Mouse (Mus musculus) left cerebral cortex, adult 8-10 months (tissue): ENCODE results near the gene Cdh12. TPM values are rescaled to one million over a fixed set of nuclear protein-coding genes. Genes with fewer than 3 reads are reported as not detected.
"Not testable (repeated sequence)": the region's sequence is repeated elsewhere in the genome, so short reads cannot be mapped to it uniquely, and the experiment has no call there.

Experiments used
- DNase-seq, 2 experiments: peaks; one replicate each; pipeline ENCODE4 v3.0.0; 2022; ENCODE audit warnings: low spot score in 2 of 2
- total RNA-seq, 4 experiments: library from RNA; stranded (reverse); gene quantifications; 2 replicates each; pipeline ENCODE4 v1.2.4; 2022

The Cdh12 gene
- total RNA-seq, 4 experiments from 2014 or later = 32.9 to 44.3 (median 35.8) TPM

DNA sequence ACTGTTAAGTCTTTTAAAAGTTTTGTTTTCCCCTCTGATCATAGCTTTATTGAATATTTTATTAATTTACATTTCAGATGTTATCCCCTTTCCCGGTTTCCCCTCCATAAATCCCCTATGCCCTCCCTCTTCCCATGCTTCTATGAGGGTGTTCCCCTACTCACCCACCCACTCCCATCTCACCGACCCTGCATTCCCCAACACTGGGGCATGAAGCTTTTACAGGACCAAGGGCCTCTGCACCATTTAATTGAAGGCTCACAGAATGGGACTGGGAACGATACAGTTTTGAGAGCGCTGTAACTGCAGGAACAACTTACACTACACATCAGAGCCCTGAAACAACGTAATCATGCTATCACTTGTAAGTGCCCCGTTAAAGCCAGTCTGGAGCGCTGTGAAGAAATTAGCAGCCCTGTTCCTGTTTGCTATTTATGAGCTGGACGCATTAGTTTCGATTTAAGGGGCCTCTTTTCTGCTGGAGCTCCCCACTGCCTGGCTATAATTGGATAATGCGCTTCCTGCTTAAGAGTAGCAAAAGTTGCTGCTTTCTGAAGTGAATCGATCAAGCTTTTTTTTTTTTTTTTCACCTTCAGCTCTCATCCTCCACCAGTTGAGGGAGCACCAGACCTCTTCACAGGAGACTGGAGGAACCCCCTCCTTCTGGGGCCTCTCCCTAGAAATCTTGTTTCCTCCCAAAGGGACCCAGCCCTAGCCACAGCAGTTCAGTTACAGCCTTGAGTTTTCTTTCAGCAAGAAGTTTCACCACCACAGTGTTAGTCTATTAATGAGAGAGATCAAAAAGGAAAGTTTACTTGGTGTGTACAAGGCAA, 660.2 kb downstream of the Cdh12 start:
- DNase-seq = no peak

DNA sequence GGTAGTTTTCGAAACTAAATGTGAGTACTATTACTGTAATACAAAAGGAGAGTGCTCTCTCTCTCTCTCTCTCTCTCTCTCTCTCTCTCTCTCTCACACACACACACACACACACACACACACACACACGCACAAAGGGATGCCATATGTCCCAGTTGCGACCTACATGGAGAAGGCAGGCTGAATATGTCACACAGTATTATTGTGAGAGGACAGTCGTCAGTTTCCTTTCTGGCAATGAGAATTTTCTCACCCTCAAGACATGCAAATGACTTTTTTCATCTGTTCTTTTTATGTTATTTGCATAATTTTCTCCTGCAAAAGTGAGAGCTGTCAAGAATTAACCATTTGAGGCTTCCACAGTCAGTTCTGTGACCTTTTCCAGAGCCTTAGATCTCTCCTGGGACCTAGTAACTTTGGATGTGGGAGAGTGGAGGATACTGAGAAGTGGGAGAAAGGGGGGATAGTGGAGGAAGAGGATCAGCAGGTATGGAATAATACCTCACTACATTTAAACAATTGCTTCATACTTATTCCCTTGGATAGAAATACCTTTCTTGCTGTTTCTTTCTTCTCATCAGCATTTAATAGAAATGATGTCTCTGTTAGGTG, 660.9 kb downstream of the Cdh12 start:
- DNase-seq = no peak

GRCm38 (mm10) chr15:21110874-21111603, 662.0 kb downstream of the Cdh12 start:
- DNase-seq = peak in 1 of 2 experiments; percentile 40

DNA sequence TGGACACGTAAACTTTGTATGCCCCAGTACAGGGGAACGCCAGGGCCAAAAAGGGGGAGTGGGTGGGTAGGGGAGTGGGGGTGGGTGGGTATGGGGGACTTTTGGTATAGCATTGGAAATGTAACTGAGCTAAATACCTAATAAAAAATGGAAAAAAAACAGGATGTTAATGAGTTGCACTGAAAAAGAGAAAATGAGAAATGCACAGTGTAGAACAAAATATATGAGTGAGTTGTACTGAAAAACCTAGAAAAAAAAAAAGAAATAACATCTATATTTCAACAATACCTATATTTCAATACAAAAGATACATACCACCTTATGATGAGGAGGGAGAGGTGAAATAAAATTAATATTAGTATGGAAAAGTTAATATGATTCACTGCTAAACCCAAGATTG, 665.7 kb downstream of the Cdh12 start:
- not testable (repeated sequence) for DNase-seq

- no peak for DNase-seq
Observed at GRCm38 (mm10) chr15:21130660-21131059, 681.6 kb downstream of the Cdh12 start.

GRCm38 (mm10) chr15:21132999-21133398, 683.9 kb downstream of the Cdh12 start:
- DNase-seq = no peak

GRCm38 (mm10) chr15:21146896-21147295, 697.8 kb downstream of the Cdh12 start:
- DNase-seq = no peak

GRCm38 (mm10) chr15:21153602-21154001, 704.5 kb downstream of the Cdh12 start:
- DNase-seq = no peak

- DNase-seq = no peak
Observed at GRCm38 (mm10) chr15:21179727-21180126, 730.7 kb downstream of the Cdh12 start.

GRCm38 (mm10) chr15:21180191-21180590, 731.1 kb downstream of the Cdh12 start:
- no peak for DNase-seq

DNA sequence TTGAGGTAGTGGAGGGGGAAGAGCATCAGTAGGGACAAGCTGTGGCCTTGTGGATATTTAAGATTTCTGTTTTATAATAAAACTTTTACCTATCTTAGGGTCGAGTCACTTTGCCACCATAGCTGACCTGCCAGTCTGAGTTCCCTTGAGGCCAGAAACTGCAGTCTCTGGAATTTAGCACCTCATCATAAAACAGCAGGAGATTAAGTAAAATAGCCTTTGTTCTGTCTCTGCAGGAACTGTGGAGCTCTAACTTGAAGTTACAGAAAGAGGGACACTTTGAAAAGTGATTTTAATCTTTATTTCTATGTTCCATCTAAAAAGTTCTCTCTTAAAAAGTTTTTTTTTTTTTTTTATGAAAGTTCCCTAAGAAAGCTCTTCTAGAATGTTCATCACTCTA, 736.7 kb downstream of the Cdh12 start:
- DNase-seq = no peak

DNA sequence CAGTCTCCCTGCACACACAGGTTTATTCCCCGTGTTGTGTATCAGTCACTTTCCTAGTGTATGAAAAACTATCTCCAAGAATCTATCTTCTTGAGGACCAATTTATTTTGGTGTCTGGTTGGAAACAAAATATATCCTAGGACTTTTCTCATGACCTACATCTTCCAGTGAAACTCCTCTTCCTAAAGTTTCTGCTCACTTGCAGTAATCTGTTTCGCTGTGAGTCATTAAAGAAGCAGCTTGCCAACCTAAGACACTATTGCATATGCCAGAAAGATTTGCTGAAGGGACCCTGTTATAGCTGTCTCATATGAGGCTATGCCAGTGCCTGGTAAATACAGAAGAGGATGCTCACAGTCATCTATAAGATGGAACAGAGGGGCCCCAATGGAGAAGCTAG, 761.0 kb downstream of the Cdh12 start:
- DNase-seq = not testable (repeated sequence)

- DNase-seq = no peak
Observed at GRCm38 (mm10) chr15:21223006-21223405, 773.9 kb downstream of the Cdh12 start.

DNA sequence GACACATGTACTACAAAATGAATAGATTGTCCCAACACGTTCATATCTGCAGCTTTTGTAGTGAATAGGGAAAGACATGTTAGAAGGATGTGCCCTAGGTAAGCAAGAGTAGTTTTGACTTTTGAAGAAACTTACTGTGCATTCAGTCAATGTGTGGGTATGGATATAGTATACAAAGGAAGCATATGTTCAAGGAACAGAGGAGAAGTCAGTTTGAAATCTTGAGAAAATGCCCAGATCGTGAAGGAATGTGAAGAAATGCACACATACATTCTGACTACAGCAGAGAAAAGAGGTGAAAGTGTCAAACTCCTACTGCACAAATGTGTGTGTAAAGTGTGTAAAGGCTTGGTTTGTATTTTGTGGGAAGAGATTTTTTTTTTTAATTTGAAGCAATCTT, 812.3 kb downstream of the Cdh12 start:
- DNase-seq = no peak

- DNase-seq = no peak
Observed at GRCm38 (mm10) chr15:21269856-21270255, 820.8 kb downstream of the Cdh12 start.

GRCm38 (mm10) chr15:21297051-21297450, 848.0 kb downstream of the Cdh12 start:
- DNase-seq = no peak

GRCm38 (mm10) chr15:21315457-21315856, 866.4 kb downstream of the Cdh12 start:
- DNase-seq = no peak

GRCm38 (mm10) chr15:21343853-21344252, 894.8 kb downstream of the Cdh12 start:
- no peak for DNase-seq

DNA sequence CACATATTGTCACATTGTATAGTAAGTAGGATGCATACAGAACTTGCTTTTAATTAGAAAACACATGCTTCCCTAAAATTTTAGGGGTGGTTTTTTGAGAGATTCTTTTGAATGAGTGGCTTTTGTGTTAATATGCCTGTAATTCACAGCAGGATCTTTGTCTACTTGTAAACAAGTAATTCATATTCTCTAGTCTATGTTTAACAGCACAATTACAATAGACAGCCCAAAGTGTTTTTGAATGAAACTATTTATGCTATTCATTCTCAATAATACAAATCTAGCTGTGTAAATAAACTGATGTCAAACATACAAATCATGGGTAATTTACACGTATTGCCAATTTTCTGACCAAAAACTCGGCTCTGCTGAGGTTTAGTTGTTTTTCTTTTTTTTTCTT, 895.3 kb downstream of the Cdh12 start:
- DNase-seq = no peak

DNA sequence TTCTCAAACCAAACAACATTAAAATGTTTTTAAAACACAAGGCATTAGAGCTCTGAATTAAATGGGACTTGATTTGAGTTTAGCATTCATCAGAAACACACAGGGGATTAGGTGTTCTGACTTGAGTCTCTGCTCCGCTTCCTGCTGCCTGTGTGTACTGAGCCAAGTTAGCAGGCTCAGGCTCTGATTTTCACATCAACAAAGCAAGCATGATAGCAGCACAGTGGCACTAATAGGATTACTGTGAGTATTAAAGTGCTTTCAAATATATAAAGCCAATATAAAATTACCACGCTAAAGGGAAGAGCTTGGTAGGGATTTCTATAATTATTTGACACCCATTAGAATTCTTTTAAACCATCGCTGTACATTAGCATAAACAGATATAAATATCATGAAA, 895.7 kb downstream of the Cdh12 start:
- DNase-seq = no peak

DNA sequence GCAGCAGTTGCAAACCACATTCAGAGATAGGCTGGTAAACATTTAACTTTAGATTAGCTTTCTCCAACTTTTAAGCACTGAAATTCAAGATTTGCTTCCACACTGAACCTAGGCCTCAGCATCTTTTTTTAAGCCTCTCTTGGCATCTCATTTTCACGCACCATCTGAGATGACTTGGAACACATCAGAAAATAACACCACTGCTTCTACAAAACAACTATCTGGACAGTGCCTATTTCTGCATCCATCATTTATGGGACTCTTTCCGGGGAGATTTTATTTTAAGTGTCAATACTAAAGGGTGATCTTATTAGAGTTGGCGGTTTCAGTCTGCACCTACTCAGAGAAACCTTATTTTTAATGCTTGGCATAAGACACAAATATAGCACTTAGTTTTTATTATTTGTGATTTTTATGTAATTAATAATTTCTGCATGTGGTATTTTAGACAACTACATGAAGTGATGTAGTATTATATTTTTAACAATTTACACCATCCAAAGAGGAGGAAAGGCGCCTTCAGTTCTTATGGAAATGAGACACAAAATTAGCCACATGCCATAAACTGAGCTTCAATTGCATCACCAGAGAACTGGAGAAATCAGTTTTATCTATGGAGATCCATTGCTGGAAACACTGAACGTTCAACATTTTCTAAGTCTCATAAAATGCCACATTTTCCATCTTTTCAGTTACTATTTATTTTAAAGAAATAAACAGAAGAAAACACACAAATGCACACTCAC, 906.5 kb downstream of the Cdh12 start:
- no peak for DNase-seq

DNA sequence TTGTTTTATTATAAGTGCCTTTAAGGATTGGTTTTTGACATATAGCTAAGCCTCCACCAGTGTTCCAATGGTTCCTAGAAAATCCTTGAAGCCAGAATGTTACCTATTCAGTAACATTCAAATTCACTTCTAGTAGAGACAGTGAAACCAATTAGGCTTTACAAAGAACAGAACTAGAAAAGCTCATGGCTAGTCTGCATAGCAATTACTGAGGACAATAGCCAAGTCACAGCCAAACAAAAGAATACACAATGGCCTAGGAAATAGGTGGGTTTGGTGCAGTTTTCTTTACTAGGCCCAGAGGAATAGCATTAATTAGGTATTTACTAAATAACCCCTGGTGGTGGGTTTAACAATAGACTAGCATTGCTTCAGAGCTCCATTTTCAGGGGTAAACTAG, 917.3 kb downstream of the Cdh12 start:
- DNase-seq = no peak
